Mouse (Mus musculus) mature B cell (primary cell): ENCODE measurements around the gene Tas2r105.

Source experiments
- in situ Hi-C: fragments of 300-500 bp; cut with MboI; formaldehyde crosslinking; loops from 2 replicates; pipeline ENCODE4 v1.14.3; 2019

Tas2r105 gene

DNA sequence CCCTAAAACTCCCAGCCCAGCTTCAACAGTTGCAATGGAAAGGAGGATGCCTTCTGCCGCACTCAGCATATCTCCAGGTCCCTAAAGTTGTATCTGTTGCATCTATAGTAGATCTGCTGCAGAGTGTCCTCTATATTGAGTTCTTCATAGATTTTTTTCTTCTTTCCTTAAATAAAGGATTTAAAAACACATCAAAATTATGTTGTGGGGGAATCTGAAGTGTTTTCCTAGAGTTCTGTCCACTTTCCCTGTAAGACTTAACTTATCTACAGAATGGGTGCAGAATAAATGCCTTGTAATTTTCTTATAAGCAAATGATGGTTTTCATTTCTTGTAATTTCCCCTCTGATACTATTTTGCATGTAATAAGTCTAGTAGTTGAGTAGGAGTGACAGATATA, at the start of gene Tas2r105:
Tas2r105 (minus strand) TSS at position 101 of the 400 bp plus-strand sequence.
- in situ Hi-C loops = no loop called here

DNA sequence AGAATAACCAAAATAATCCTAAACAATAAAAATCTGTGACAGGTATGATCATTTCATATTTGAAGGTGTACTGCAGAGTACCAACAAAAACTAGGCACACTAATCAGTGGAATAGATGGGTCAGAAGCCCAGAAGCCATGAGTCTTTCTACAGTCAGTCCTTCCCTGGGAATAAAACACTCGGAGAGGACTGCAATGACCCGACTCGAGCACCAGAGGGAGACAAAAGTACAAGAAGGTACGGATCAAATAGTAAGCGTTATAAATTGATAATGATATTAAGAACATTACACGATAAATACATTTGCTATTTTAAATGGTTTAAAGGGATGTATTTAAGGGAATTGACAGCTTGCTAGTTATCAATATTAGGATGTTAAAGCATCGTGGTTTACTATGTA, 25.5 kb upstream of the Tas2r105 start:
- in situ Hi-C loops = no loop called here

DNA sequence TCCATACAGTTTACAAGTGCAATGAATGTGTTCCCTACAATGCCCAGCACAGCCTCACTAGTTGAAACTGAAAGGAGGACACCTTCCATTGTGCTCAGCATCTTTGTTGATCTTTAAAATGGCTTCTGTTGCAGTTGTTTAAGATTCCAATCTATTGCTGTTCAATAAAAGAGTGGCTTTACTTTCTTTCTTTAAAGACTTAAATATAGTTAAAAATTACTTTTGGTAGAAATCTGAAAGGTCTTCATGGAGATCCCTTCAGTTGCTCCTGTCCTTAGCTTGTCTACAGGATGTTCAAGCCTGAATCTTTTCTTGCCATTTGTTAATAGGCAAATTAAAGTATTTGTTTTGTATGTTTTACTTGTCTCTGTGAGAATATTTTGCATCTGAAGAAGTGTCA, 2.7 kb upstream of the Tas2r105 start, which contains the start of gene Tas2r114:
Tas2r114 (minus strand) TSS at position 101 of the 400 bp plus-strand sequence.
- in situ Hi-C loops = no loop called here

DNA sequence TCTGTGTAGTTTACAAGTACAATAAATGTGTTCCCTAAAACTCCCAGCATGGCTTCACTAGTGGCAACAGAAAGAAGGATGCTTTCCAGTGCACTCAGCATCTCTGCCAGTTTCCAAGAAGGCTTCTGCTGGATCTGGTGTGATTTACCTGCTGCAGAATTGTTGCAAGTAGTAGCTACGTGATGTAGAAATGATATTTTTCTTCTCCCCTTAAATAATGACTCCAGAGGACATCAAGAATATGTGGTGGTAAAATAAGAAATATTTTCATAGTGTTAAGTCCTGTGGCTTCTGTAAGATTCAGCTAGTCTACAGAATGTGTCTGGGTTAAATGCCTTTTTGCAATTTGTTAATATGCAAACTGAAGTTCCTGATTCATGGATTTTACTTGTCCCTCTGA, 1.7 kb downstream of the Tas2r105 start, which contains the start of gene Tas2r104:
Tas2r104 (minus strand) TSS at position 101 of the 400 bp plus-strand sequence.
- in situ Hi-C loops = no loop called here

DNA sequence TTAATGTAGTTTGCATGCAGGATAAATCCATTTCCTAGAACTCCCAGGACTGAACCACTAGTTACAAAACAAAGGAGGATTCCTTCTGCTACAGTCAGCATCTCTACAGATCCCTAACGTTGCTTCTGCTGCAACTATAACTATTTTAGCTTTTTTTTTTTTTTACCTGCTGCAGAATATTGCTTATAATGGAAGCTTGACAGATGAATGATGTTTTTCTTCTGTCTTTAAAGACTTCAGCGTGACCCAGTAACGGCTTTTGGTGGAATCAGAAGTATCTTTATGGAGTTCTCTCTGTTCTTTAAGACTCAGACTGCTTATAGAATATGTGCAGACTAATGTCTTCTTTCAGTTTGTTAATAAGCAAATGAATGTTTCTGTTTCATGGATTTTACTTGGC, 8.5 kb downstream of the Tas2r105 start, which contains the start of gene Tas2r106:
Tas2r106 (minus strand) TSS at position 101 of the 400 bp plus-strand sequence.
- in situ Hi-C loops = no loop called here

DNA sequence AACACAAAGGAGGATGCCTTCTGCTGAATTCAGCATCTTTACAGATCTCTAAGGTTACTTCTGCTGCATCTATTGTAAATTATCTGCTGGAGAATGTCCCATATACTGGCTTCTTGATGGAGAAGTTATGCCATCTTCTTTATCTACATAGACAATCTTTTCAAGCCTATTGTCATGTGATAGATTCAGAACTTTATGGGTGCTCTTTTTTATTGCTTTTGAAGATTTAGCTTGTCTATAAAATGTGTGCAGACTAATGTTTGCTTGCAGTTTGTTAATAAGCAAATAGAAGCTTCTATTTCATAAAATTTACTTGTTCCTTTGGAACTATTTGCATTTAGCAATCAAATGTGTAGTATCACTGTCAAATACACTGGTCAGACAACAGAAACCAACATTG, 27.2 kb downstream of the Tas2r105 start, which contains the start of gene Tas2r107:
Tas2r107 (minus strand) TSS at position 101 of the 400 bp plus-strand sequence.
- in situ Hi-C loops = no loop called here
